Mouse (Mus musculus) midbrain, embryonic 14.5 days (tissue): ENCODE data around the gene Msh4. TPM values are rescaled to one million over a fixed set of nuclear protein-coding genes. Genes with fewer than 3 reads are reported as not detected.
"Not testable (repeated sequence)": the region's sequence is repeated elsewhere in the genome, so short reads cannot be mapped to it uniquely, and the experiment has no call there.

ENCODE experiments used
- ATAC-seq: fragments of 200-750 bp; cut with Nextera tagmentation; 2 replicates; pipeline ENCODE4 v1.8.0; 2017; ENCODE audit warnings: moderate number of reproducible peaks, moderate library complexity; ENCODE audit not compliant: low FRiP score, low TSS enrichment
- DNase-seq: peaks from one replicate; pipeline ENCODE4 v3.0.0-alpha.2; 2015
- H3K27ac ChIP-seq: fragments of 300-500 bp; sonication (generic); replicated peaks from 2 replicates; pipeline ENCODE4 v1.5.1; 2014; ENCODE audit warnings: mild to moderate bottlenecking, low read depth, low read length, moderate library complexity
- H3K27me3 ChIP-seq: fragments of 300-500 bp; sonication (generic); 2 replicates; pipeline ENCODE4 v1.6.1; 2014; ENCODE audit warnings: low read length, control low read depth, mixed read lengths; ENCODE audit not compliant: control insufficient read depth, insufficient read depth
- H3K36me3 ChIP-seq: fragments of 300-500 bp; sonication (generic); 2 replicates; pipeline ENCODE4 v1.6.1; 2014; ENCODE audit warnings: low read length, control low read depth; ENCODE audit not compliant: control insufficient read depth, insufficient read depth
- H3K4me1 ChIP-seq: fragments of 300-500 bp; sonication (generic); 2 replicates; pipeline ENCODE4 v1.6.1; 2014; ENCODE audit warnings: mild to moderate bottlenecking, antibody characterized with exemption, low read length, control low read depth; ENCODE audit not compliant: control insufficient read depth, insufficient read depth
- H3K4me2 ChIP-seq: fragments of 300-500 bp; sonication (generic); 2 replicates; pipeline ENCODE4 v1.6.1; 2014; ENCODE audit warnings: mild to moderate bottlenecking, low read length, moderate library complexity
- H3K4me3 ChIP-seq: fragments of 300-500 bp; sonication (generic); replicated peaks from 2 replicates; pipeline ENCODE4 v1.5.1; 2014; ENCODE audit warnings: low read depth, low read length
- H3K9ac ChIP-seq: fragments of 300-500 bp; sonication (generic); replicated peaks from 2 replicates; pipeline ENCODE4 v1.6.1; 2014; ENCODE audit warnings: mild to moderate bottlenecking, low read length, moderate library complexity
- H3K9me3 ChIP-seq: fragments of 300-500 bp; sonication (generic); 2 replicates; pipeline ENCODE4 v1.6.1; 2016; ENCODE audit warnings: low read length, control low read depth, mixed read lengths; ENCODE audit not compliant: control insufficient read depth
- WGBS: fragments of 180-500 bp; shearing (Covaris S2); extraction: QIAGEN DNeasy Blood & Tissue Kit; methylation state at CpG from one replicate; pipeline ENCODE4 v1.1.7; 2014; 5-methylcytosine and 5-hydroxymethylcytosine counted together
- polyA plus RNA-seq: library from polyadenylated mRNA; unstranded; fragments of >200 nt; fragmentation: Nextera tagmentation; extraction: Ambion mirVana; gene quantifications from 2 replicates; pipeline ENCODE4 v1.2.1, GENCODE M21; 2014

The Msh4 gene
- polyA plus RNA-seq, 1 experiment from 2014 or later: 0.16 TPM

DNA sequence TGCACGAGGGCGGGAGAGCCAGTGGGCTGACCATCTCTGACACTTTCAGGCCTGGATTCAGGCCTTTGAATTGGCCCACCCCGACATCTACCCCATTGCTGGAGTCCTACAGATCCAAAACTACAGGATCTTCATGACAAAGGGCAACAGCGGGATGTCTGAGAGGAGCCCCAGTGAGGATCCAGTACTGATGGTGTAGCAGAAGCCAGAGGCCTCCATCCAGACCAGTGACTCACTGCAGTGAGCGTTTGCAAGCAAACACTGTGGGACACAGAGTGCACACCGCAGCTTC lies 73.3 kb downstream of the Msh4 start:
- Histone ChIP-seq H3K36me3 (no peaks in the 10 kb centered on the region), H3K4me1 (no peaks in the 10 kb centered on the region), H3K27me3 (no peaks in the 10 kb centered on the region), H3K4me3 (no peak overlapping the region), H3K9ac (no peak overlapping the region), H3K9me3 (no peaks in the 10 kb centered on the region), H3K4me2 (no peak overlapping the region), H3K27ac (no peak overlapping the region)
- ATAC-seq (no peak), DNase-seq (no peak)
- 33% methylated on average over 6 of the region's 6 CpGs for WGBS

DNA sequence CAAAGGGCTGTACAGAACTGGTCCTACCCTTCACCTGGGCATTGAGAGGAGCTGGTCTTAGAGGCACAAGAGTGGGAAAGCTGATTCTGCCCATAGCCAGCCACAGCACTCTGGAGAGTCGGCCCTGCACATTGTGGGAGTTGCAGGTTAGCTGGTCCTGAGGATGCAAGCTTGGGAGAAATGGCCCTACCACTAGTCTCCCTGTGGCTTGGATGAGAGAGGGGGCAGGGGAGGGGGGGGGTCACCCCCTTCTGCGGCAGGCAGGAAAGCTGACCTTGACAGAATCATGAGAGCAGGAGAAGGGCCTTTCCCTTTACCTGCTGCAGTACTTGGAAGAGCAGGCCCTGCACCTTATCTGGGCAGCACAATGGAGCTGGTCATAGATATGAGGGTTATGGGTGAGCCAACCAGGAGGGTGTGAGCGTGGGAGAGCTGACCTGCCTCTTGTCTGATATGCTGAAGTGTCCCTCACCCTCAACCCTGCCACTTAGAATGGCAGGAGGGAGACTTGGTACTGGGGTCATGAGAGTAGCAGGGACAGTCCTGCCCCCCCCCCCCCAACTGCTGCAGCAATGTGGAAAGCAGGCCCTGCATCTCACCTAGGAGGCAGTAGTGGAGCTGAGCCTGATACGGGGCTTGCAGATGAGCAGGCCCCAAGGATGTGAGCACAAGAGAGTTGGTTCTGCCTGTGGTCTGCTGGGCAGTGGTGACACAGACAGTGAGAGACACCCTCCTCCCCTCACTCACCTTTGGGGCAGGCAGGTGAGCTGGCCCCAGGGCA lies 73.9 kb downstream of the Msh4 start:
- no peak overlapping the region for H3K27ac ChIP-seq
- H3K9ac ChIP-seq: no peak overlapping the region
- DNase-seq (no peak), ATAC-seq (no peak)
- H3K9me3 ChIP-seq: no peaks in the 10 kb centered on the region
- H3K27me3 ChIP-seq: no peaks in the 10 kb centered on the region
- H3K4me2 ChIP-seq: no peak overlapping the region
- H3K36me3 ChIP-seq: no peaks in the 10 kb centered on the region
- H3K4me1 ChIP-seq: no peaks in the 10 kb centered on the region
- 78% methylated on average over 4 of the region's 4 CpGs for WGBS
- H3K4me3 ChIP-seq: no peak overlapping the region

GRCm38 (mm10) chr3:153831014-153831872 lies 74.7 kb downstream of the Msh4 start:
- Histone ChIP-seq H3K9me3 (no peaks in the 10 kb centered on the region), H3K4me3 (no peak overlapping the region), H3K9ac (no peak overlapping the region)

DNA sequence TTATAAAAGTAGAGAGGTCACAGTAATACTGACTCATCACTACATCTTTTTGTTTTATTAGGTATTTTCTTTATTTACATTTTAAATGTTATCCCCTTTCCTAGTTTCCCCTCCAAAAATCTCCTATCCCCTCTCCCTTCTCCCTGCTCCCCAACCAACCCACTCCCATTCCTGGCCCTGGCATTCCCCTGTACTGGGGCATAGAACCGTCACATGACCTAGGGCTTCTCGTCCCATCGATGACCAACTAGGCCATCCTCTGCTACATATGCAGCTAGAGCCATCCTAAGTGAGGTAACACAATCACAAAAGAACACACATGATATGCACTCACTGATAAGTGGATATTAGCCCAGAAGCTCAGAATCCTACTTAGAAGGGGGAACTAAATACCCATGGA lies 76.2 kb downstream of the Msh4 start:
- not testable (repeated sequence) for H3K4me2 ChIP-seq, H3K4me1 ChIP-seq, DNase-seq, H3K4me3 ChIP-seq, H3K27ac ChIP-seq, ATAC-seq, H3K36me3 ChIP-seq, H3K27me3 ChIP-seq, H3K9me3 ChIP-seq, H3K9ac ChIP-seq
- 92% methylated on average over 3 of the region's 3 CpGs for WGBS

More at GRCm38 (mm10) chr3:153831014-153831872, 74.7 kb downstream of the Msh4 start:
- H3K4me2 ChIP-seq: no peak overlapping the region
- 82% methylated on average over 11 of the region's 11 CpGs for WGBS
- no peaks in the 10 kb centered on the region for H3K36me3 ChIP-seq
- no peaks in the 10 kb centered on the region for H3K4me1 ChIP-seq
- H3K27ac ChIP-seq: no peak overlapping the region
- peak; percentile 23 for DNase-seq
- H3K27me3 ChIP-seq: no peaks in the 10 kb centered on the region
- ATAC-seq: no peak

DNA sequence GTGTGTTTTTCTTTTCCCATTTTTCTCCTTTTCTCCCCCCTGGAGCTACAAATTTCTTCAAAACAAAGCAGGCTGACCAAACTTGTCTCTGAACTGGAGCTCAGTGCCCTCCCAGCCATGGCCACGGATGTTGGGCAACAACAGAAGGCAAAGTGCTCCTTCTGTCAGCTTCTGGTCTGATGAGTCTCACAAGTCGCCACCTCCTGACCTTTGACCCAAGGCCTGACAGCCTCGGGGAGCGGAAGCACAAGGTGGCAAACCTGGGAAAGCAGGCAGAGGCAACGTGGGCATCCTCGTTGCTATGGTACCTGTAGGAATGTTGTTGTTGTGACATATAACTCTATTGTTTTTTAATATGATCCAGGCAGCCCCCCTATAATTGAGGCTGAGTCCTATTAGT lies 79.3 kb downstream of the Msh4 start:
- no peak overlapping the region for H3K4me3 ChIP-seq
- H3K27ac ChIP-seq: no peak overlapping the region
- H3K36me3 ChIP-seq: no peaks in the 10 kb centered on the region
- H3K9me3 ChIP-seq: no peaks in the 10 kb centered on the region
- no peaks in the 10 kb centered on the region for H3K4me1 ChIP-seq
- 28% methylated on average over 6 of the region's 6 CpGs for WGBS
- no peak for DNase-seq
- no peak overlapping the region for H3K9ac ChIP-seq
- H3K27me3 ChIP-seq: no peaks in the 10 kb centered on the region
- H3K4me2 ChIP-seq: no peak overlapping the region
- ATAC-seq: no peak

DNA sequence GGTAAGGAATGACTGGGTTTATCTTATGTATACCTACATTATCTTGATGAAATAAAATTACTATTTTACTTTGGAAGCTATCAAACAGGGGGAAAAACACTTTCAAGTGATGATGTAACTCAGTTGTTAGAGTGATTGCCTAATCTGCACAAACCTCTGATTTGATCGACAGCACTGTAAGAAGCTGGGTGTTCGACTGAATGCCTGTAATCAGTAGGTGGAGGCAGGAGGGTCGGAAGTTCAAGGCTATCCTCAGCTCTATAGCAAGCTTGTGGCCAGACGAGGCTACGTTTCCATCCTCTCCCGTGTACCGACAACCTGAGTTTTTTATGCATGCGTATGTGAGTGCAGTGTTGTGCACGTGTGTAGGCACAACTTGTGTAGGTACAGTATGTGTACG lies 80.7 kb downstream of the Msh4 start:
- Histone ChIP-seq H3K4me3 (no peak overlapping the region), H3K9ac (no peak overlapping the region), H3K4me2 (no peak overlapping the region), H3K9me3 (no peaks in the 10 kb centered on the region), H3K36me3 (no peaks in the 10 kb centered on the region), H3K4me1 (no peaks in the 10 kb centered on the region), H3K27ac (no peak overlapping the region), H3K27me3 (no peaks in the 10 kb centered on the region)
- WGBS: 91% methylated on average over 10 of the region's 10 CpGs
- no peak for DNase-seq
- no peak for ATAC-seq

GRCm38 (mm10) chr3:153823671-153824515 lies 82.0 kb downstream of the Msh4 start:
- WGBS: 67% methylated on average over 11 of the region's 11 CpGs
- H3K27me3 ChIP-seq: no peaks in the 10 kb centered on the region
- ATAC-seq: no peak

DNA sequence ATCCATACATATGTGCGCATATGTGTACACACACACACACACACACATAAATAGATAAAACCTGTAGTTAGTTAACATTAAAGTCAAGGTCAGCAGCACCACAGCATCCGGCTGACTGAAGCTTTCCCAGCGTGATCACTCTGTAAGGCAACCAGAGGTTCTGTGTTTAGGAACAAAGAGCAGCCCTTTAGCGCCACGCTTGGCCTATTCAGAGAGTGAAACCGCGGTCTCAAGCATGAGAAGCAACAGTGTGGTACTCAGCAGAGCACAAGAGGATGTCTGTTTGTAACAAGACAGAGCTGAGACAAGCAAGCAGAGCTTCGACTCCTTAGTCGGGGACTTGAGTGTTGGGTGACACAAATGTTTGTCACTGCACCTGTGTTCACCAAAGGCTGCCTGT lies 86.5 kb downstream of the Msh4 start:
- no peak overlapping the region for H3K4me3 ChIP-seq
- H3K27me3 ChIP-seq: no peaks in the 10 kb centered on the region
- WGBS: 58% methylated on average over 9 of the region's 9 CpGs
- peak; percentile 48 for DNase-seq
- no peak for ATAC-seq
- H3K9ac ChIP-seq: no peak overlapping the region
- H3K36me3 ChIP-seq: no peaks in the 10 kb centered on the region
- no peak overlapping the region for H3K27ac ChIP-seq
- no peak overlapping the region for H3K4me2 ChIP-seq
- H3K4me1 ChIP-seq: no peaks in the 10 kb centered on the region
- H3K9me3 ChIP-seq: no peaks in the 10 kb centered on the region

More at GRCm38 (mm10) chr3:153823671-153824515, 82.0 kb downstream of the Msh4 start:
- no peak overlapping the region for H3K4me3 ChIP-seq
- no peaks in the 10 kb centered on the region for H3K4me1 ChIP-seq
- no peak overlapping the region for H3K27ac ChIP-seq
- peak; percentile 28 for DNase-seq
- H3K9me3 ChIP-seq: no peaks in the 10 kb centered on the region
- H3K9ac ChIP-seq: no peak overlapping the region
- H3K36me3 ChIP-seq: no peaks in the 10 kb centered on the region
- H3K4me2 ChIP-seq: no peak overlapping the region
